Mouse (Mus musculus) heart, embryonic 15.5 days (tissue): ENCODE results near the gene Shank2. TPM values are rescaled to one million over a fixed set of nuclear protein-coding genes. Genes with fewer than 3 reads are reported as not detected.

Source experiments
- ATAC-seq: fragments of 200-750 bp; cut with Nextera tagmentation; replicated peaks from 2 replicates; pipeline ENCODE4 v1.8.0; 2017; ENCODE audit warnings: low read depth, moderate TSS enrichment; ENCODE audit not compliant: insufficient number of reproducible peaks, insufficient read depth, low FRiP score
- H3K27ac ChIP-seq: fragments of 300-500 bp; sonication (generic); 2 replicates; pipeline ENCODE4 v1.5.1; 2015; ENCODE audit warnings: mild to moderate bottlenecking, inconsistent platforms
- H3K27me3 ChIP-seq: fragments of 300-500 bp; sonication (generic); 2 replicates; pipeline ENCODE4 v1.6.1; 2015; ENCODE audit warnings: inconsistent platforms
- H3K36me3 ChIP-seq: fragments of 300-500 bp; sonication (generic); 2 replicates; pipeline ENCODE4 v1.6.1; 2015; ENCODE audit warnings: mild to moderate bottlenecking, inconsistent platforms
- H3K4me1 ChIP-seq: fragments of 300-500 bp; sonication (generic); replicated peaks from 2 replicates; pipeline ENCODE4 v1.6.1; 2015; ENCODE audit warnings: inconsistent platforms
- H3K4me2 ChIP-seq: fragments of 300-500 bp; sonication (generic); 2 replicates; pipeline ENCODE4 v1.6.1; 2015; ENCODE audit warnings: inconsistent platforms, mild to moderate bottlenecking, moderate library complexity
- H3K4me3 ChIP-seq: fragments of 300-500 bp; sonication (generic); 2 replicates; pipeline ENCODE4 v1.5.1; 2015; ENCODE audit warnings: mild to moderate bottlenecking, inconsistent platforms
- H3K9ac ChIP-seq: fragments of 300-500 bp; sonication (generic); 2 replicates; pipeline ENCODE4 v1.6.1; 2015; ENCODE audit warnings: mild to moderate bottlenecking, inconsistent platforms
- H3K9me3 ChIP-seq: fragments of 300-500 bp; sonication (generic); replicated peaks from 2 replicates; pipeline ENCODE4 v1.6.1; 2016; ENCODE audit warnings: inconsistent platforms
- WGBS: fragments of 180-500 bp; shearing (Covaris S2); methylation state at CpG from one replicate; pipeline ENCODE4 v1.1.7; 2015; ENCODE audit warnings: mixed read lengths; 5-methylcytosine and 5-hydroxymethylcytosine counted together
- microRNA-seq: library from miRNA; unstranded; fragments of <30 nt; microRNA quantifications from one replicate; pipeline ENCODE4, GENCODE M21; 2016
- polyA plus RNA-seq: library from polyadenylated mRNA; unstranded; fragments of >200 nt; fragmentation: Nextera tagmentation; extraction: Ambion mirVana; gene quantifications from 2 replicates; pipeline ENCODE4 v1.2.1, GENCODE M21; 2015

The Shank2 gene
- polyA plus RNA-seq, 1 experiment from 2014 or later = 0.50 TPM

DNA sequence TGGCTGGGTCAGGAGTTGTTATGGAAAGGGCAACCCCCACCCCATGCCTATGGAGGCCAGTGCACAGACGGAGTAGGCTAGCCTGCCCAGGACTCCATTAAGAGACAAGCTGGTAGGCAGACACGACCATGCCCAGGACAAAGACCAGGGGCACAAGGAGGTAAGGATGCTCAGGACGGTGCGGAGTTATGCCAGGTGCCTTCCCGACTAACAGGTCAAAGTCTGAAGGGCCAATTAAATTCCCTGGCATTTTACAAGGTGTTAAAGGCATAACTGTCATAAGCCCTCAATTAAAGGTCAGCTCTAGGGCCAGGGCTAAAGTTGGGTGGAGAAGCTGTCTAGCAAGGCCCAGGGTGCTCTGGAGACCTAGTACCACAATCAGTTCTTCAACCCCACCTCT is 467.0 kb downstream of the Shank2 start:
- peaks cover 19% of the 10 kb centered on the region for H3K36me3 ChIP-seq
- H3K4me3 ChIP-seq = peak overlapping the region; percentile 73; the same call in 1 of the 2 replicates
- no peaks in the 10 kb centered on the region for H3K9me3 ChIP-seq
- H3K4me1 ChIP-seq = peaks cover 34% of the 10 kb centered on the region
- peak overlapping the region; percentile 87; the same call in 1 of the 2 replicates for H3K9ac ChIP-seq
- H3K27ac ChIP-seq = peak overlapping the region; percentile 80
- ATAC-seq = no peak
- H3K27me3 ChIP-seq = no peaks in the 10 kb centered on the region
- 84% methylated on average over 5 of the region's 5 CpGs for WGBS
- H3K4me2 ChIP-seq = peak overlapping the region; percentile 79

- 10% methylated on average over 4 of the region's 4 CpGs for WGBS
- no peaks in the 10 kb centered on the region for H3K9me3 ChIP-seq
- peak overlapping the region; percentile 80 for H3K27ac ChIP-seq
- no peaks in the 10 kb centered on the region for H3K27me3 ChIP-seq
- H3K9ac ChIP-seq = peak overlapping the region; percentile 87; the same call in 1 of the 2 replicates
- H3K4me2 ChIP-seq = peak overlapping the region; percentile 79
- peaks cover 35% of the 10 kb centered on the region for H3K4me1 ChIP-seq
- no peak; the same call in 1 of the 2 replicates for ATAC-seq
- H3K4me3 ChIP-seq = peak overlapping the region; percentile 73
- H3K36me3 ChIP-seq = peaks cover 16% of the 10 kb centered on the region; the same call in 1 of the 2 replicates
Observed at GRCm38 (mm10) chr7:144469181-144469641, 467.5 kb downstream of the Shank2 start.

DNA sequence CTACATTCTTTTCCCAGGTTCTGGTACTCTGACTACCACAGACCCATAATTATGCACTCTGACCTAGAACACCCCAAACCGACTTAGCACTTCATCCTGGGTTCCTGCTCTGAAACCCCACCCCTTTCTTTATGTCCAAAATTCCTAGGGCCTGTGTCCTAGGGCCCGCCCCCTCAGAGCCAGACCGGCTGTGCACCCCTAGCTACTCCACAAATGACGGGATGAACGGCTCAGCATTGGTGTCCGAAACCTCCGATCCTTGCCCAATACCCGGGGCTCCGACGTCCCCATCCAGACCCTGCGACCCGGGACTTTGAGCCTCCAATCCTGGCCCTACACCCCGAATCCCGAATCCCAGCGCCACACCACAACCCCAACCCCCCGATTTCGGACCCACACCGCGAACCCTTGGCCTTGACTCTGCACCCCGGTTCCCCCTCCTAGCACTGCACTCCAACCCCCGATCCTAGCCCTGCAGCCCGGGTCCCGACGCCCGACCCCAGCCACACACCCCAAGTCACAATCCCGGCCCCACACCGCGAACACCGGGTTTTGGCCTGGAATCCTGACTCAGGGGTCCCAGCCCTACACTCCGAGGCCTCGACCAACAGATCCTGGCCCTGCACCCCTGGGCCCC is 468.3 kb downstream of the Shank2 start:
- Histone ChIP-seq H3K4me2 (peak overlapping the region; percentile 79), H3K36me3 (peaks cover 10% of the 10 kb centered on the region; the same call in 1 of the 2 replicates), H3K4me1 (peaks cover 35% of the 10 kb centered on the region), H3K27me3 (no peaks in the 10 kb centered on the region), H3K4me3 (peak overlapping the region; percentile 73), H3K9me3 (no peaks in the 10 kb centered on the region), H3K27ac (peak overlapping the region; percentile 80), H3K9ac (peak overlapping the region; percentile 87)
- 2% methylated on average over 31 of the region's 31 CpGs for WGBS
- peak; percentile 19; the same call in 1 of the 2 replicates for ATAC-seq

DNA sequence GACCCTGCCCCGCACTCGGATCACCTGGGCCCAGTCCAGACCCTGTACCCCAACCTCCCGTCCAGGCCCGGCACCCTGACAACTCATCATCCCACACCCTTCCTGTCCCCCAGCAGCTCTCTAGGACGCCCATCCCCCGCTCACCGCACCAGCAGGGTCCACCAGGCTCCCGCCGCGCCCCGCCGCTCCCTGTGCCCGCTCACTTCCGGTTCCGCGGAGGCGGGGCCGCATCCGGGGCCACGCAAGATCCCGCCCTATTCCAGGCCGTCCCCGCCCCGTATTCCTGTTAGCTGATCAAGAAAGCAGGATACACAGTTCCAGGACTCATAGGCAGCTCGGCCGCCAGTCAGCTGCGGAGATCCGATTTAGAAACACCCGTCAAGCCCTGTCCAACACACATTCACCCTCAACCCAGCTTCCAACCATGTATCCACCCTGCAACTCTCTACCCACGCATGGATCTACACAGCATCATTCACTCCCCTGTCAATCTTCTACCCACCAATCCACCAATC is 468.9 kb downstream of the Shank2 start, which contains the start of gene Cttn:
Gene Cttn, minus strand, starts transcription at position 465 of the 515 bp plus-strand sequence.
- peak within 1 kb of the TSS; percentile 79 for H3K4me2 ChIP-seq
- peak within 1 kb of the TSS; percentile 73 for H3K4me3 ChIP-seq
- ATAC-seq = peak; percentile 90
- H3K4me1 ChIP-seq = peaks cover 35% of the 10 kb centered on the region
- peak within 1 kb of the TSS; percentile 80 for H3K27ac ChIP-seq
- 1% methylated on average over 30 of the region's 30 CpGs for WGBS
- H3K27me3 ChIP-seq = no peaks in the 10 kb centered on the region
- H3K36me3 ChIP-seq = peaks cover 4% of the 10 kb centered on the region; the same call in 1 of the 2 replicates
- H3K9ac ChIP-seq = peak within 1 kb of the TSS; percentile 87
- no peaks in the 10 kb centered on the region for H3K9me3 ChIP-seq

DNA sequence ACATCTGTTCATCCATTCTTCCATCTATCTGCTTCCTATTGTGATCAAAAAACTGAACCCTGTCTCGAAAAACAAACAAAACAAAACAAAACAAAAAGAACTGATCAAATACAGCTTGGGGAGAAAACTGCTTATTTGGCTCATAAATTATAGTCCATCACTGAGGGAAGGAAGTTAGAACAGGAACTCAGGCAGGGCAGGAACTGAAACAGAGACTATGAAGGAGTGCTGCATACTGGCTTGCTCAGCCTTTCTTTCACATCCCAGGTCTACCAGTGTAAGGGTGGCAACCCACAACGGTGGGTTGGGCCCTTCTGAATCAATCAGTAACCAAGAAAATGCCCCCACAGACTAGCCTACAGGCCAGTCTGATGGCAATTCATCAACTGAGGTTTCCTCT is 469.4 kb downstream of the Shank2 start:
- Histone ChIP-seq H3K9me3 (no peaks in the 10 kb centered on the region), H3K4me1 (peaks cover 35% of the 10 kb centered on the region), H3K27ac (peak overlapping the region; percentile 80), H3K9ac (peak overlapping the region; percentile 87), H3K27me3 (no peaks in the 10 kb centered on the region), H3K36me3 (peaks cover 4% of the 10 kb centered on the region; the same call in 1 of the 2 replicates), H3K4me2 (peak overlapping the region; percentile 79), H3K4me3 (peak overlapping the region; percentile 73)
- ATAC-seq = no peak
- WGBS = 78% methylated on average over 2 of the region's 2 CpGs

- Histone ChIP-seq H3K36me3 (peaks cover 20% of the 10 kb centered on the region), H3K4me3 (no peak overlapping the region), H3K4me1 (peaks cover 26% of the 10 kb centered on the region), H3K9ac (no peak overlapping the region), H3K4me2 (no peak overlapping the region), H3K27me3 (no peaks in the 10 kb centered on the region), H3K27ac (no peak overlapping the region), H3K9me3 (no peaks in the 10 kb centered on the region)
- WGBS = 44% methylated on average over 4 of the region's 4 CpGs
- ATAC-seq = no peak
Observed at GRCm38 (mm10) chr7:144473486-144473885, 471.8 kb downstream of the Shank2 start.

Small RNA genes within 50 kb of the gene (microRNA-seq; reads per million reads assigned to microRNA genes)
- gene Mir3105 = 2.9 reads per million, percentile 10 among the genes with 10 or more reads in this experiment

Other genes with a start within 250 kb of the Shank2 start
- 31.2 and 39.7 TPM in 2 replicates for gene Osbpl5, start 244.9 kb upstream of the Shank2 start, polyA plus RNA-seq
- not detected in 2 replicates for gene Mrgprg, start 234.9 kb upstream of the Shank2 start, polyA plus RNA-seq
- 1.4 and 2.8 TPM in 2 replicates for gene Mrgpre, start 217.4 kb upstream of the Shank2 start, polyA plus RNA-seq
- 8.3 and 9.4 TPM in 2 replicates for gene Nadsyn1, start 179.1 kb upstream of the Shank2 start, polyA plus RNA-seq
- gene Dhcr7, start 178.8 kb upstream of the Shank2 start, polyA plus RNA-seq = 14.1 and 25.2 TPM in 2 replicates
- not detected in 2 replicates for gene Gm498, start 135.1 kb upstream of the Shank2 start, polyA plus RNA-seq